Mouse (Mus musculus) layer of hippocampus, postnatal 25 days (tissue): ENCODE measurements around the gene Celf2. TPM values are rescaled to one million over a fixed set of nuclear protein-coding genes. Genes with fewer than 3 reads are reported as not detected.

Experiments used
- DNase-seq, 2 experiments: peaks; one replicate each; pipeline ENCODE4 v3.0.0; 2022; ENCODE audit warnings: mixed read lengths in 2 of 2, low spot score in 1 of 2; ENCODE audit errors: extremely low spot score in 1 of 2
- total RNA-seq, 2 experiments: library from RNA; stranded (reverse); gene quantifications; 2 replicates each; pipeline ENCODE4 v1.2.3; 2021

Gene Celf2
- total RNA-seq, 2 experiments from 2014 or later, result 405 to 532 TPM

- DNase-seq, result peak in 1 of 2 experiments; percentile 26
Measured at GRCm38 (mm10) chr2:7395473-7395872, 113.9 kb downstream of the Celf2 start.

- no peak for DNase-seq
Measured at GRCm38 (mm10) chr2:7392500-7392899, 116.9 kb downstream of the Celf2 start.

- no peak for DNase-seq
Measured at GRCm38 (mm10) chr2:7389264-7389663, 120.1 kb downstream of the Celf2 start.

DNA sequence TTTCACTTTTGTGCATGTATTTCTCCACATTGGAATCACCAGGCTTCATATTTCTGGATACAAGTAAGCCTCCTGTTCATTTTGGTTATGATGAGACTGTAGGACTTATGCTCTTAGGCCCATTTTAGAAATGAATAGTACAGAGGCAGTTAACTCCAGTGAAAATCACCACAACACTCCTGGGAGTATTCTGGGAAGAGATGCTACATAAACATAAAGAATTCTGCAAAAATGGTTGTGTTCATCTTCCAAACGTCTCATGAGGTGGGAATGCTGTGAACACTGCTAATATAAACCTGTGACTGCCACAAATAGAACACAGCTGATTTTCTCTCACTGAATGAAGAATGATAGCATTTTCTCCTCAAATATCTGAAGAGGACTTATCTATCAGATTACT is 130.6 kb downstream of the Celf2 start:
- no peak for DNase-seq

DNA sequence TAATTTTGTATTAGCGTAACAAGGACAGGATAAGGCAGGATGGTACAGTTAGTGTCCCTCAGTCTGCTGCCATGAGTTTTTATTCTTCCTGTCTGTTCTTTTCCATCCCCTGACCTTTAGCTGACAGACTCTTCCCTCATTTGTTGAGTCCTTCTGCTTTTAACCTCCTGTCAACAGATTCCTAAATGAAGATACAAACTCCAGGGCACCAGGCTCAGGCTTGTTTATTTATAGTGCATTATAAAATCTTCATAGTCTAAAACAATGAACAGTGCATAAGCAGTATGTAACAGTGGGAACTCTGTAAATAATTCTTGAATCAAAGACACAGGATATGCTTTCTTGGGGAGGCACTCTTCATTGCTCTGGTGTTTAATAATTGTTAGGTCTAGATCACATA is 131.5 kb downstream of the Celf2 start:
- DNase-seq, result no peak

DNA sequence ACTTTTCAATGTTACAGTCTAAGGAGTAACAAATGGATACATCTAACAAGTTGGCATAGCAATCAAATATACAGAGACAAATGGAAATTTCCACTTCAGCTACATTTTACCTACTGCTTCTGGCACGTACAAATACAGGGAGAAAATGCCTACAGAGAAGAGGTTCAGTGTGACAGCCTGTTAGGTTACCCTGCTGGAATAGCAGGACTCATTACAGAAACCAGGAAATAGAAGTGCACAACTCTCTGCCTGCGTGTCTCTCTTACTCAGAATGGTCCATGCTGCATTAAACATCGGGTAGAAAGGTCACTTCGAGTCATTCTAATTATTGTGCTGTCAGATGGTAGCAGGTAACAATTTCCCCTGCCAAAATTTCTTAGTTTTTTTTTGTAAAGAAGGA is 141.6 kb downstream of the Celf2 start:
- DNase-seq, result no peak

DNA sequence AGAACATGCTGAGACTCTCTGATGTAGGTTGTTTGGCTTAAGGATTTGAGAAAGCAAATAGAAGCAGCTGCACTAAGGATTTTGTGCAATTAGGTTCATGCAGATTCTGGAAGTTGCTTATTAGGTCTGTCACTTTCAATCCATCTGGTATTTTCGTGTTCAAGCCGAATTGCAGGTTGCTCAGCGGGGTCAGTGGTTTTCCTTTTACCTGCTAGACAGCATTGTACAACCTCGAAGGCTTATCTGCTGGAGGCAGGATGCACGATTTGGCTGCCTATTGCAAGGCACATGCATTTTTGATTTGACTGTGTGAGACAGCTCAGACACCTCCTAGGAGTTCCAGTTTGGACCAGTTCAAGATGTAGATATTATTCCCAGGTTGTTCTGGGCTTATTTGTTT is 149.8 kb downstream of the Celf2 start:
- DNase-seq, result no peak

- no peak for DNase-seq
Measured at GRCm38 (mm10) chr2:7358816-7359215, 150.5 kb downstream of the Celf2 start.

- no peak for DNase-seq
Measured at GRCm38 (mm10) chr2:7351234-7351633, 158.1 kb downstream of the Celf2 start.

- peak in 1 of 2 experiments; percentile 46 for DNase-seq
Measured at GRCm38 (mm10) chr2:7346703-7347461, 162.5 kb downstream of the Celf2 start.

DNA sequence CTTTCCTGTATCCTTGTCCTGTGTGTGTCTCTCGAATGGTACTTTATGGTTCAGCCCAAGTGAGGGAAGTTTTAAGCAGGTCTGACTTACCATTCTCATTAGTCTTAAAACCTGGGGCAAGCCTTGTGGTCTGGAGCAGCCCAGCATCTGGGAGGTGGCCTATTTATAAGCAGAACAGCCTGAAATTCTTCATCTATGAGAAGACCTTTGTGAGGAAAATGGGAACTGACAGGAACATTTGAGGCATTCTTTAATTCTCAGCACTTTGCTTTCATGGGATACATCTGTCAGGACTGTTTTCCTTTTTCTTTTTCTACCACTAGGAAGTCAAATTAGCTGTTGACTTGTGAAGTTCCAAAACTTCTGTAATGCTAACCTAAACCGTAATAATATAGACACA is 164.4 kb downstream of the Celf2 start:
- DNase-seq, result no peak

DNA sequence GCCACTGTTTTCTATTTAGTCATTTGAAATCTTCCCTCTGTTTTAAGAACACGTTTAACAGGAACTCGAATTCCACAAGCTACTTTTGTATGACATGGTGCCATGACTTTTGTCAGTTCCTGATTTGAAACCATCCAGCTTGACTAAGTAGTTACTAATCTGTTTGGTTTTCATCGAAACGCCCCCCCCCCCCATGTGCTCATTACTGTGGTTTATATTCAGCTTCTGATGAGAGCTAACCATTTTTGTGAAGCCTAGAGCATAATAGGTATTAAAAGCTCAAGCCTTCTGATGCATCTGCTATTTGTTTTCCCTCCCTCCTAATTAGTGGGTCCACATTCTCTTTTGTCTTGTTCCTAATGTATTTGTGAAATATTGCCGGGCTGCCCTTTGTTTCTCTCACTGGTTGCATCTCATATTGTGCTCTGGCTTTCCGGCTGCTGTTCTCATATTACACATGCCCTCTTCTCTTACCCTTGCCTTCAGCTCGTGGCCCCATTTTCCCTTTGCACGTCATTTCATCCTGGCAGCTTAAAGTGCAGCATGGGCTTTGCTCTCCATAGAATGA is 166.4 kb downstream of the Celf2 start:
- DNase-seq, result no peak

GRCm38 (mm10) chr2:7334846-7335245 is 174.5 kb downstream of the Celf2 start:
- DNase-seq, result no peak

GRCm38 (mm10) chr2:7328018-7328899 is 181.1 kb downstream of the Celf2 start:
- DNase-seq, result no peak

- peak in 1 of 2 experiments; percentile 3 for DNase-seq
Measured at GRCm38 (mm10) chr2:7319760-7320159, 189.6 kb downstream of the Celf2 start.

GRCm38 (mm10) chr2:7311776-7312175 is 197.6 kb downstream of the Celf2 start:
- DNase-seq, result no peak

GRCm38 (mm10) chr2:7310840-7311182 is 198.6 kb downstream of the Celf2 start:
- no peak for DNase-seq

DNA sequence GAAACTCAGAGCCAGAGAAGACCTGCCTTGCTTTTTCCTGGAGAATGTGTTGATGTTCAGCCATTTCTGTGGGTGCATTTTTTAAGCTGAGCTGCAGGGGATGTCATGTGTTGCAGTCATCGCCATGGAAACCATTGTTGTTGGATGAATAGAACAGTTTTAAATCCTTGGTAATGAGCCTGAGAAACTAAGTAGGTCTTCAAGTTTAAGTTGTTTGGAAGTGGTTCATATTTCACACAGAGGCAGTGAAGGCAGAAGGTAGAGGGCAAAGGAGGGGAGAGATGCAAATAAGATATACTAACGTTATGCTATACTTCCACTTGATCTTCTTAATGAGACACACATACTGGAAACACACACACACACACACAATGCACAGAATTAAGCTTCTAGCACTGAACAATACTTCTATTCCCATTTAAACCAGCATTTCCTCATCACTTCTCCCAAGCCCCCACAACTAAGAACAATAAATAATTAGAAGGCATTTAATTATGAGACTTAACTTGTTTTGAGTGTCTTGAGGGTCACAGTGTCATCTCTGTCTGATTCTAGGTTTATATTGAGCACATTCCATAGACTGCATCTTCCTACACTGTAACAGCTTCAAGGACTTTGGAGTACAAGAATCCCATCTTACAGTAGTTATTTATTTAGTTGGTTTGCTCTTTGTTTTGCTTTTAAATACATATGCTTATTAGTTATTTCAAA is 199.1 kb downstream of the Celf2 start:
- no peak for DNase-seq

DNA sequence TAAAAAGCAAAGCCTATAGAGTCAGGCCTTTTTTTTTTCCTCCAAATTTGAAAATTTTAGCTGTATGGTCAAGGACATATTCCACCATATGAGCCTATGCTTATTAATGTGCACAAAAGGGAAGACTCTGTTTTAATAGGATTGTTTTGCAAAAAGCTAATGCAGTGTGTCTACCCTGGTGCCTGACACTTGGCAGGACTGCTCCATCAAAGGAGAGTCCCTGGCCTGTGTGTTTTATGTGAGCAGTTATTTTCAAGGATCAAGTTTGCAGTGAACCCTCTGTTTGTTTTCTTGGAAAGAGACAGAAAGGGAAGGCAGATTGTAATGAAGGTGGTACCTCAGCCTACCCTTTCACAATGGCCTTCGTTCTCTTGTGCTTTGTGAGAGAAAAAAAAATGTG is 200.0 kb downstream of the Celf2 start:
- no peak for DNase-seq

- DNase-seq, result no peak
Measured at GRCm38 (mm10) chr2:7308731-7309130, 200.6 kb downstream of the Celf2 start.

- DNase-seq, result no peak
Measured at GRCm38 (mm10) chr2:7287434-7287833, 221.9 kb downstream of the Celf2 start.
